Mouse (Mus musculus) cerebellum, adult 8-10 months (tissue): ENCODE measurements around the gene 2610001J05Rik.

ENCODE experiments used
- DNase-seq: peaks from one replicate; pipeline ENCODE4 v3.0.0; 2022

Gene 2610001J05Rik

GRCm38 (mm10) chr6:13835720-13836665 lies 35.3 kb downstream of the 2610001J05Rik start:
- peak; percentile 81 for DNase-seq

DNA sequence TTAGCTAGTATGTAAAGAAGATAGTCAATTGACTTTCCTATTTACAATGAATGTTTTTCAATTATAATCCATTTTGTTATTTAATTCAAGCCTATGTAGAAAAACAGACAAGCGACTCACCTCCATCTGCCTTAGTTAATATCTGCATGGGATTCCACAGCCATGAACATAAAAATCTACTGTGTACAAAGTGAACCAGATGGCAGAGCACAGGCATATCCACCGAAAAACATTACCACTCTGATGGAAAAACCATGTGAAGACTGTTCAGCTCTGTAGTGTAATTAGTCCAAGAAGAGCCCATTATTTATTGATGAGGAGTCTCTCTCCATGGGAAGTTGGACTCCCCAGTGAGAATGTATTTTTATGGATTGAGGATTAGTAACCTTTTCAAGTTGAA lies 38.5 kb downstream of the 2610001J05Rik start:
- no peak for DNase-seq

GRCm38 (mm10) chr6:13828877-13829276 lies 42.4 kb downstream of the 2610001J05Rik start:
- DNase-seq = no peak
